Mouse (Mus musculus): ENCODE measurements at regions not wholly inside any gene's neighbourhood (a gene's known extent, or its start where the extent isn't known, plus 50 kb on each side); places are given as distances from the start of the nearest gene placed in this dataset.

DNA sequence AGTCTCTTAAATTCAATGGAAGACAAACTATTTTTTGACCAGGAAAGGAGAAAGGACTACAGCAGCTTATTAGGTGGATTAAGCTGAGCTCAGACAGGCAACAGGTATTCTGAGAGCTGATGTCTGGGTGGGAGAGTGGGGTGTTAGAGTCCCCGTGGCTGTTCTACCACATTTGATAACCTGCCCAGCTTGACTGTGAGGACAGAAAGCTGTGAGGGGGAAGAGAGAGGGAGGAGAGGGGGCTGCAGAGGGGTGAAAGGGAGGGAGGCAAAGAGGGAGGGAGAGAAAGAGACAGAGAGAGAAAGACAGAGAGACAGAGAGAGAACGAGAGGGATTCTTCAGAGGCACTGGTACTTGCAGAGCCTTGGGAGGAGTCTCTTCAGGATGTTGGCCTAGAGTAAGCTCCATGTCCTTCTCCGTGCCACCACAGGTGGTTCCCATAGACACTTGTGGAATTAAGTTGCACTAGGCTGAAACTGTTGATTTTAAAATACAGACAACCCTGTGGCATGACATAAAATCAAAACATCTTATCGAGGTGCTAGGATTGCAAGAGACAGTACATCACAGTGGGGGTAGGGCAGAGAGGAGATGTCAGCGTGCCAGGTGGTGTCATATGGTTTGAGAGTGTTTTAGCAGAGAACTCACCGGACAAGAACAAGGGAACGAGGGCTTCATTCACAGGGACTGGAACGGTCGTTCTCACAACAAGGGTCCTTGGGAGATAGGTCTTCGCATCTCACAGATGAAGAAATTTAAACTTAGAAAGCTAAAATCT, 243.3 kb downstream of the Ccdc91 start:
- no peak overlapping the region for H3K4me3 ChIP-seq (ENCODE audit: insufficient read depth, low read depth, low read length)
- 68% methylated on average over 10 of the region's 10 CpGs for WGBS

DNA sequence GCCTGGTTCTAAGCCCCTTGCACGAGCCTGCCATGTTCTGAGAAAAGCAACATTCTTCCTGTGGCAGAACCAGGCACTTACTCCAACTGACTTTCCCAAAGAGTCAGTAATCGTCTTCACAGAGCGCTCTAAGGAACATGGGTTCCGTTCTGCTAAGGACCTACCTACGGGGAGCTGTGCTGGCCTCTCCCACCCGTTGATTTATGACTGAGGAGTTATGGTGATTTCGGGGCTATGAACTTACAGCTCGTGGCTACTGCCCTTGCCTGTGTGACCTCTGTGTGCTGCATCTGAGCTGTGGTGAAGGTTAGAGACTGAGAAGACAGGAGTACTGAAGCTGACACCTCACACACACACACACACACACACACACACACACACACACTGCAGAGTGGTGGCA, 243.9 kb downstream of the Ccdc91 start:
- Histone ChIP-seq H3K27ac (ENCODE audit: insufficient read depth, low read depth, low read length) (no peak overlapping the region), H3K4me3 (ENCODE audit: insufficient read depth, low read depth, low read length) (no peak overlapping the region), H3K4me1 (ENCODE audit: control insufficient read depth, insufficient read depth, low read length) (peaks cover 6% of the 10 kb centered on the region; the same call in 1 of the 2 replicates)
- TF ChIP-seq CTCF (IDR thresholded peaks at IDR 0.05; ENCODE audit: insufficient read depth, low read depth, low read length) (no peak), POLR2A (IDR thresholded peaks at IDR 0.05; ENCODE audit: insufficient read depth, low read depth, low read length) (no peak)
- 91% methylated on average over 8 of the region's 8 CpGs for WGBS

More for the DNA sequence above, 243.3 kb downstream of the Ccdc91 start:
- H3K27ac ChIP-seq (ENCODE audit: insufficient read depth, low read depth, low read length) = no peak overlapping the region
- no peak for TF ChIP-seq CTCF (IDR thresholded peaks at IDR 0.05; ENCODE audit: insufficient read depth, low read depth, low read length)
- H3K4me1 ChIP-seq (ENCODE audit: control insufficient read depth, insufficient read depth, low read length) = peaks cover 6% of the 10 kb centered on the region; the same call in 1 of the 2 replicates

DNA sequence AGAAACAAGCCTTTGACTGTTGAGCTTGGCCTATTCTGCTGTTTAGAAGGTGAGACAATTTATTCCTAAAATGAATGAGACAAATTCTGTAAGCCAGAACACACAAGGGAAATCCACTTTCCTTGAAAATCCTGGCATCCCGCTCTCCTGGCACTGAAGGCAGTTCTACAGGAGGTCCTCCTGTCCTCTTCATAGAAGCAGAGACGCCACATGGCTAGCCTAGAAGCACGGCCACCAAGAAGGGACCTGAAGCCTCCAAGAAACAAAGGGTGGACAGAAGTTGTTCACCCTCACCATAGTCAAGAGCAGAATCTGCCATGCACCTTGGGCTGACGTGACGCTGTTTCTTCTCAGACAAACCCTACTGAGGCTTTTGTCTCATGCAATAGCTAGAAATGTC, 247.7 kb downstream of the Ccdc91 start:
- Histone ChIP-seq H3K27ac (ENCODE audit: insufficient read depth, low read depth, low read length) (no peak overlapping the region), H3K4me1 (ENCODE audit: control insufficient read depth, insufficient read depth, low read length) (peaks cover 4% of the 10 kb centered on the region; the same call in 1 of the 2 replicates), H3K4me3 (ENCODE audit: insufficient read depth, low read depth, low read length) (no peak overlapping the region)
- WGBS = 90% methylated on average over 5 of the region's 5 CpGs
- TF ChIP-seq POLR2A (IDR thresholded peaks at IDR 0.05; ENCODE audit: insufficient read depth, low read depth, low read length) = no peak
- TF ChIP-seq CTCF (IDR thresholded peaks at IDR 0.05; ENCODE audit: insufficient read depth, low read depth, low read length) = no peak

DNA sequence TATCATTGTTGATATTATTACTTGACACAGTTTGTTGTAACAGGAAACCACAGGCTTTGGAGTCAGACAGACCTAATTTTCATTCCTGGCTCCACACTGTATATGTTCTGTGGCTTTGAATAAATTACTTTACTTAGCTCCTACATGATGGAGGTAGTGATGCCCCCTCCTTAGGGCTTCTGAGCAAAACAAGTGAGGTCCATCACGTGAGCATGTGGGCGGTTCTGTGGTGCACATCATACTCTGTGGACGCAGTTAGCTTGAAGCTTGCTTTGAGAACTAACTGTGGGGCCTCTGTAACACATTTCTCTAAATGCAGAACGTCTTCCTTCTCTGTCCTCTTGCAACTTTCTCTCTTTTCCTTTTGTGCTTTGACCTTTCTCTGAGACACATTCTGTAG, 251.4 kb downstream of the Ccdc91 start:
- WGBS = 63% methylated on average over 4 of the region's 4 CpGs

DNA sequence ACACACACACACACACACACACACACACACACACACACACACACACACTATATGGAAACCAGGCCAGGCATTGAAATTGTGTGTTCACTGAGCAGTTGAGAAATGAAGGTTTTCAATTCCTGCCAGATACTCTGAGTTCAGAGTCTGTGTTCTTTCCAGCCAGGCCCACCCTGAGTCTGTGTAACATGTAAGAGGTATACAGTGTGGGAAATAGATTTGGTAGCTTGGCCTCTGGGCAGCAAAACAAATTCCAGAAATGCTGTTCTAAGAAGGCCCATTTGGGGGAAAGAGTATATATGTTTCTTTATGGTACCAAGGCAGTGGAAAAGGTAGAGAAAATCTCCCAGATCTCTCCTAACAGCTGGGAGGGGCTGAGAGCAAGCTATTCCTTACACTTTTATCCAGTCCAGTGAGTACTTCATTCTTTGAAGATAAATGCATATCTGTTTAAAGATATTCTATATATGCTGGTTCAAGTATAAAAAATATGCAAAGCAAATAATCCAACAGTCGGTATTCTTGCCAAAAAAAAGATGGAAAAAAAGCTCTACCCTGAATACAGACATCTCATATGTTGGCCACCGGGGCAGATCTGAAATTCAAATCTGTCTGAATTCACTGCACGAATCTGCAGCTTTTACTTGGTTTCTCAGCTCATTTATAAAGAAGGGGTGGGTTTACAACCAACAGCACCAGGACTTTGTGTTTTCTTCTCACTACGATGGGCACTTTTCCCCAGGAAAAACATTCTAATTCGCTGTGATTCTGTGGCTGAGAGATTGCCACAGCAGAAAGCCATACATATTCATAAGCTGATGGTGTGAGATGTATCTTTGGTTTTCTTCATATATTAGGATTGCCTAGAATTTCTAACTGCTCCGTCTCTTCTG, 252.3 kb downstream of the Ccdc91 start:
- Histone ChIP-seq H3K27ac (ENCODE audit: insufficient read depth, low read depth, low read length) (no peak overlapping the region), H3K4me3 (ENCODE audit: insufficient read depth, low read depth, low read length) (no peak overlapping the region), H3K4me1 (ENCODE audit: control insufficient read depth, insufficient read depth, low read length) (no peaks in the 10 kb centered on the region; the same call in 1 of the 2 replicates)
- TF ChIP-seq CTCF (IDR thresholded peaks at IDR 0.05; ENCODE audit: insufficient read depth, low read depth, low read length) (no peak), POLR2A (IDR thresholded peaks at IDR 0.05; ENCODE audit: insufficient read depth, low read depth, low read length) (no peak)
- WGBS = 55% methylated on average over 6 of the region's 6 CpGs

More for the DNA sequence above, 251.4 kb downstream of the Ccdc91 start:
- Histone ChIP-seq H3K4me3 (ENCODE audit: insufficient read depth, low read depth, low read length) (no peak overlapping the region), H3K27ac (ENCODE audit: insufficient read depth, low read depth, low read length) (no peak overlapping the region), H3K4me1 (ENCODE audit: control insufficient read depth, insufficient read depth, low read length) (no peaks in the 10 kb centered on the region; the same call in 1 of the 2 replicates)
- TF ChIP-seq CTCF (IDR thresholded peaks at IDR 0.05; ENCODE audit: insufficient read depth, low read depth, low read length) (no peak), POLR2A (IDR thresholded peaks at IDR 0.05; ENCODE audit: insufficient read depth, low read depth, low read length) (no peak)

DNA sequence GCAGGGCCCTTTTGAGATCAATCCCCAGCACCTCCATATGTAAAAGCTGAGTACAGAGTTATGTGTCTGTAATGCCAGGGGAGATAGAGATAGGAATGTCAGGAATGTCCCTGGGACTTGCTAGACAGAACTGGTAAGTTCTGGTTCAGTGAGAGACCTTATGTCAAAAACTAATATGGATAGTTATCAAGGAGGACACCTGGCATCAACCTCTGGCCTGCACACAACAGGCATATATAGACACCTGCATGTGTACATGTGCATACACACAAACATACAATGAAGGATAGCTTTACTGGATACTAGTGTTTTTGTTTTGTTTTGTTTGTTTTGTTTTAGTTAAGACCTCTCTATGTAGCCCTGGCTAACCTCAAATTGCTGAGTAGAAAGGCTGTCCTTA, 254.1 kb downstream of the Ccdc91 start:
- Histone ChIP-seq H3K4me1 (ENCODE audit: control insufficient read depth, insufficient read depth, low read length) (no peaks in the 10 kb centered on the region; the same call in 1 of the 2 replicates), H3K4me3 (ENCODE audit: insufficient read depth, low read depth, low read length) (no peak overlapping the region), H3K27ac (ENCODE audit: insufficient read depth, low read depth, low read length) (no peak overlapping the region)
- no peak for TF ChIP-seq POLR2A (IDR thresholded peaks at IDR 0.05; ENCODE audit: insufficient read depth, low read depth, low read length)
- no peak for TF ChIP-seq CTCF (IDR thresholded peaks at IDR 0.05; ENCODE audit: insufficient read depth, low read depth, low read length)

DNA sequence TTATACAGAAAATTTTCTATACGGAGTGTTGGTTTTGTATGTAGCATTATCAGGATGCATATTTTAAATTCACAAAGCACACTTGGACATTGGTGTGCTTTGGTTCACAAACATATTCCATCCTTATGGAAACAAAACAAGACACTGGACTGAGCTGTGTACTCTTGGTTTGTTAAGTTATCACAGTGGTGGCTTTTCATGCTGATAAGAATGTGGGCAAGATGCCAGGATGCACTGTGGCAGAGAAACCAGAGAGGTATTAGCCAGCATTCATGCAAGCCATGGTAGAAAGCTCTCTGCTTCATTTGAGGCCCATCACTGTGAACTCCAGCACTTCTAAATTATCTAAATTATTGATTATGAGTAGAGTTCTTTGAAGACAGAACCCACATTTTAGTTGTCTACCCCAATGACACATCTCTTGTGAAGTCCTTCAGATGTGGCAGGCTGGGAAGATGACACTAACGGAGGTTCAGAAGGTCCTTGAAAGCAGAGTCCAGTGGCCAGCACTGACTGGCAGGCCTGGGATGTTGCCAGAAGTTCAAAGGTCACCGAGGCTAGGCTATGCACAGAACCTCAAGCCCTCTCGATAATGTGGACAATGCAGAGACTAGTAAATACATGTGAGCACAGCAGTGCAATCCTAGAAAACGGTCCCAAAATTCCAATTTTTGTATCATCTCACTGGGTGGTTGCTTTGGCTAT, 263.1 kb downstream of the Ccdc91 start:
- H3K27ac ChIP-seq (ENCODE audit: insufficient read depth, low read depth, low read length) = no peak overlapping the region
- 83% methylated on average over 5 of the region's 5 CpGs for WGBS

DNA sequence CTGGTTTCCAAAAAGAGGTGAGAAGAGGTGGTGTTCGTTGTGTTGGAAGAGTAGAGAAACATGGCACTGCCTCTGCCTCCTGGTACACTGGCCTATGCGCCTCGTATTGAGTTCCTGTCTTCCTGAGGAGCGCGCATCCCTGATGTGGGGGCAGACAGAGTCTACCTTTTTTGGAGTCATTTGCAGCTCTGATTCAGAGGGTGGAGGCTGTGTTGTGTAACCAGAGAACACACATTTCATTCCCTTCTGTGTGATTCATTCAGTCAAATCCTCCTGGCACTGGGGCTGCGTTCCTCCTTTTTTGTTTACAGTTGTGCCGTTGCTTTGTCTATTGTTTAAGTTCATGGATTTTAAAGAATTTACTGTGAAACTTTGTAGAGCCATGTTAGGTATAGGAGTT, 265.8 kb downstream of the Ccdc91 start:
- no peak for TF ChIP-seq POLR2A (IDR thresholded peaks at IDR 0.05; ENCODE audit: insufficient read depth, low read depth, low read length)
- TF ChIP-seq CTCF (IDR thresholded peaks at IDR 0.05; ENCODE audit: insufficient read depth, low read depth, low read length) = no peak
- no peak overlapping the region for H3K27ac ChIP-seq (ENCODE audit: insufficient read depth, low read depth, low read length)
- no peak overlapping the region for H3K4me3 ChIP-seq (ENCODE audit: insufficient read depth, low read depth, low read length)
- WGBS = 61% methylated on average over 7 of the region's 7 CpGs
- H3K4me1 ChIP-seq (ENCODE audit: control insufficient read depth, insufficient read depth, low read length) = peaks cover 3% of the 10 kb centered on the region; the same call in 1 of the 2 replicates

More for the DNA sequence above, 263.1 kb downstream of the Ccdc91 start:
- Histone ChIP-seq H3K4me3 (ENCODE audit: insufficient read depth, low read depth, low read length) (no peak overlapping the region), H3K4me1 (ENCODE audit: control insufficient read depth, insufficient read depth, low read length) (no peaks in the 10 kb centered on the region)
- no peak for TF ChIP-seq CTCF (IDR thresholded peaks at IDR 0.05; ENCODE audit: insufficient read depth, low read depth, low read length)
- no peak for TF ChIP-seq POLR2A (IDR thresholded peaks at IDR 0.05; ENCODE audit: insufficient read depth, low read depth, low read length)
